Mouse (Mus musculus) heart, postnatal 0 days (tissue): ENCODE measurements at regions not wholly inside any gene's neighbourhood (a gene's known extent, or its start where the extent isn't known, plus 50 kb on each side); places are given as distances from the start of the nearest gene placed in this dataset.
A peak's percentile ranks its signal among the peaks of the same experiment; 100 is the strongest.

Experiments
- CTCF ChIP-seq: IDR thresholded peaks from 2 replicates; pipeline ENCODE4 v1.5.1; 2016; ENCODE audit warnings: antibody characterized with exemption, control low read depth, low read depth
- EP300 ChIP-seq: IDR thresholded peaks from 2 replicates; pipeline ENCODE4 v1.6.1; 2016; ENCODE audit warnings: antibody characterized with exemption, low read depth

DNA sequence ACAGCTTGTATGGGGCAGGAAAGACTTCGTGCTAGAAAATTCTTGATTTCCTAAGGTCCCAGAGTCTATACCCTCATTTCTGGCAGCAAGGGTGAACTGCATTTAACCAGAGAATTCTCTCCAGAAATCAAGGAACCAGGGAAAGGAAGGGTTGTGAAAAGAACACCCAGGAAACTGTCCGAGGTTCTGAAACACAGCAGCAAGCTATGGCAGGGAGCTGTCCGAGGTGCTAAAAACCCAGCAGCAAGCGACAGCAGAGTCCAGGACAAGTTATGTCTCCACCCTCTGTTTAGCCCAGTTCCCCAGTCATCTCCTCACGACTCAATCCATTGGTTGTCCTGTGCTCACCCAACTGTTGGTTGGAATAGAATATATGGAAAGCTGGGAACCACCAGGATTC, 171.1 kb downstream of the Matn1 start:
- TF ChIP-seq EP300 = no peak
- peak; percentile 8; the same call in 1 of the 2 replicates for TF ChIP-seq CTCF
